Mouse (Mus musculus) adrenal gland, adult 8-10 months (tissue): ENCODE data around the gene Ago3. TPM values are rescaled to one million over a fixed set of nuclear protein-coding genes. Genes with fewer than 3 reads are reported as not detected.

Experiments used
- DNase-seq: peaks from one replicate; pipeline ENCODE4 v3.0.0; 2022
- total RNA-seq, 4 experiments: library from RNA; stranded (reverse); gene quantifications; 2 replicates each; pipeline ENCODE4 v1.2.4; 2022

The Ago3 gene
- total RNA-seq: 10 to 100 TPM; 17.7 to 32.3 (median 24.6) TPM

GRCm38 (mm10) chr4:126429347-126430079 is at the start of gene Ago3:
TSS of gene Ago3 (minus strand) at chr4:126429556.
- peak; percentile 94 for DNase-seq

GRCm38 (mm10) chr4:126473031-126473430 is 43.7 kb upstream of the Ago3 start:
- DNase-seq: no peak

DNA sequence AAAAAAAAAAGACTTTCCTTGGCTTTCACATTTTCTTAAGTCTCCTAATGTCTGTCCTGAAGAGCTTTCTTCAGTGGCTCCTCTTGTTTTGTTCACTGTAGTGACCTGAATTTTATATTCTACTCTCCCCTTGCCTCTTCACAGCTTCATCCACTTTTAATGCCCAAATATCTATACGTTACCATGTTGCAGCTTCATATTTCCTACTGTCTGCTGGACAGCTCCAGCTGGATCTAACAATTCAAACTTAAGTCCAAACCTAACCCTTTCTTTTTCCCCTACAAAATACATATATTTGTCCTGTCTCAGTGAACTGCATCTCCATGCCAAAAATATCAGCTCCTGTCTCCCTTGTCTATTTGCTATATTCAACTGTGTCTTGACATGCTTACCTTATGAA is 40.0 kb upstream of the Ago3 start:
- no peak for DNase-seq

DNA sequence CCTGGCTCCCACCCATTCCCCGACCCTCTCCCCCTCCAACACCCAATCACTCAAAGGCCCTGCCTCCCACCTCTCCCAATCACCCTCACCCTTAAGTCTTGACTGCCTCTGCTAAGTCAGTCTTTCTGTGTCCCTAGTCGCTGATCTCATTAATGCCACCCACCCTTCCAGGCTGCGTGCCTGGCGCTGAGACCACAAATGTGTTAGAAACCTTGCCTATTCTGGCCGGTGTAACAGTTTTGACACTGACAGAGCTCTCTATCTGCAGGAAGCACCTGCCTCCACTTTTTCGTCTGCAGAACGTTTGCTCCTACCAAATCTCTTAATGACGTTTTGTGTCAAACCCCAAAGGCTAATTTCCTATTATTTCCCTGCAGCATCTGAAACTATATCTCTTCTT is 39.6 kb upstream of the Ago3 start:
- DNase-seq: no peak

- peak; percentile 93 for DNase-seq
Observed at GRCm38 (mm10) chr4:126468285-126468901, 39.0 kb upstream of the Ago3 start, which contains the start of gene Ago1. TSS of gene Ago1 (minus strand) at chr4:126468583.

GRCm38 (mm10) chr4:126467721-126468284 is 38.4 kb upstream of the Ago3 start:
- peak; percentile 51 for DNase-seq

DNA sequence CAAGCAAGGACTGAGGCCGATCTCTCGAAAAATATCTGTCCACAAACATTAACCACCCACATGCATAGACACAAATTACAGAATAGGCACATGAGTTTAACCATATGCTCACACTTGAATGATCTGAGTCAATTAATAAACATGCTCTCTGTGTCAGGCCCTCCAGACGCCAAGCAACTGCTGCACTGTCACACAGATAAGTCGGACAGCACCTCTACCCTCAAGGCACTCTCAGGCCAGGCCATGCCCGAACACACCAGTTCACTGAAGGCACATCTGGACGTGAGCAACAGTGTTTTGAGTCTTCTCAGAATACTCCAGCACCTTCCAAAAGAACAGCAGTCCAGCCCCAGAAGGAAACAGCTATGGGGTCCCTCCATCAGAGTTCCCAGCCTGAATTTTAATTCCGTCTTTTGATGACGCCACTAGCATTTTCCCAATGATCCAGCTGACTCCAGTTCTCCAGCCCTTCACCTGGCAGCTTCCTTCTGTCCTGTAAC is 36.9 kb upstream of the Ago3 start:
- no peak for DNase-seq

DNA sequence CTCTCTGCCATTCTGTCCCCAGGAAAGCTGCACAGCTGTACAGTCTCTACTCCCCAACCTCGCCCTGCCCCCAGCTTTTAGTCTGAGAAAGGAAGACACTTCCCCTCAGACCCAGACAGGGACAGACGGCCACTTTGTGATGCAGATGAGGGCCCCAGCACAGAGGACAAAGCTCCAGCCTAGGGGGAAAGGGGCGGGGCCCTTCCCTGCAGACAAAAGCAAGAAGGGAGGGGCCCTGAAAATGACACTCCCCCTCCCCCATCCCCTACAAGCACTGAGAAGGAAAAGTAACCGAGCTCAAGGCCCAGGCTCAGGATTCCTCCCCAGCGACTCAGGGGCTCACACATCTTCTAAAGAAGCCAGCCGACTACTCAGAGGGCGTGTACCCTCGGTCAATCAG is 36.5 kb upstream of the Ago3 start:
- no peak for DNase-seq

- no peak for DNase-seq
Observed at GRCm38 (mm10) chr4:126464892-126465235, 35.5 kb upstream of the Ago3 start.

DNA sequence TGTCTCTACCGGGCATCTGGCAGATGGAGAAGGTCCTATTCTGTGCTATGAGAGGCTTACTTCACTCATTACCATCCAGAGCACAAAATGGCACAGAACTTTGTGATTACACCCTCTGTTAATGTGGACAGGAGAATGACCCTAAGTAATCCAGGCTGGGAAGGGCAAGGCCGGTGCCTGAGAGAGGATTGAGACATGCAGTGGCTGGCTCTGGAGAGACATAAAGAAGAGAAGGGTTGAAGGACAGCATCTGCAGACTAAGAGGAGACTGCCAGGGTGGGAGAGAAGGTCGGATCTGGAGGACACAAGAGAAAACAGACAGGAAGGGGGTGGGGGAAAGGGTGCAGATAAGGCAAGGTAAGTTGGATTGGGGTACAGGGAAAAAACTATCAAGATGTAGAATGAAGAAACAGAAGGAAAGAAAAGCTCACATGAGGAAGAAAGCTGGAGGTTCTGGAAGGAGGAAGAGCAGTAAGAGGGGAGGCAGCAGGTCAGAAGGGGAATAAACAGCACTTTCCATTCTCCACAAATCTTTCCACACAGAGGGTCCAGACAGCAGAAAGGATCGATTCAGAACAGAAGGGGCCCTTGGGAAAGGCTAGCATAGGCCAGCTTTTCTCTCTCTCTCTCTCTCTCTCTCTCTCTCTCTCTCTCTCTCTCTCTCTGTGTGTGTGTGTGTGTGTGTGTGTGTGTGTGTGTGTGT is 35.0 kb upstream of the Ago3 start:
- DNase-seq: no peak

GRCm38 (mm10) chr4:126455441-126455840 is 26.1 kb upstream of the Ago3 start:
- no peak for DNase-seq

DNA sequence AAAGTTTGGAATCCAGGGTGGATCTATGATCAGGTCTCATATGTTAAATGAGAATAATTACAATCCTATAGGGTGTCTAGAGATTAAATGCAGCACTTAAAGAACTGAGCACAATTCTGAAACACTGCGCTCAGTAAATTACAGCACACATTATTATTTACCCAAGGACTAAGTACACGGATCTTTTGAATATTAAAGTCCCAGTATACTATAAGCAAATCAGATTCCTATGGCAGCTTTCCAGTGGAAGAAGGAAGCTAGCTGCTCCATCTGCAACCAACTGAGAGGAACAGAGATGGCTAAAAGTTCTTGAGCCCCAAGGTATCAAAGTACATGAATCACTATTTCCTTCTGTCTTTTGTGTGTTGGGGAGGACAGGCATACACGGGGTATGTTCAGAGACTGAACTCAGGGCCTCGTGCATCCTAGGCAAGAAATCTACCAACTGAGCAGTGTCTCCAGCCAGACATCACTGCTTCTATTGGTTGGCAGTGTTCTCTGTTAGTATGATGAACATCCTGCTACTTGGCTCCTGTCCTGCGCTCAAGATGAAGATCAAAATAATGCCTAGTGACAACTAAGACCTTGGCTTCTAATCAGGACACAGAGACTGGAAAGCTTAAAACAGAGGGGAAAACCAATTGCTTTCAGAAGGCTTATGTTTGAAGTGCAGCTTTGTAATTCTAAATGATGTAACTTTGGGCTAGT is 25.3 kb upstream of the Ago3 start:
- no peak for DNase-seq

GRCm38 (mm10) chr4:126450268-126450667 is 20.9 kb upstream of the Ago3 start:
- DNase-seq: no peak

DNA sequence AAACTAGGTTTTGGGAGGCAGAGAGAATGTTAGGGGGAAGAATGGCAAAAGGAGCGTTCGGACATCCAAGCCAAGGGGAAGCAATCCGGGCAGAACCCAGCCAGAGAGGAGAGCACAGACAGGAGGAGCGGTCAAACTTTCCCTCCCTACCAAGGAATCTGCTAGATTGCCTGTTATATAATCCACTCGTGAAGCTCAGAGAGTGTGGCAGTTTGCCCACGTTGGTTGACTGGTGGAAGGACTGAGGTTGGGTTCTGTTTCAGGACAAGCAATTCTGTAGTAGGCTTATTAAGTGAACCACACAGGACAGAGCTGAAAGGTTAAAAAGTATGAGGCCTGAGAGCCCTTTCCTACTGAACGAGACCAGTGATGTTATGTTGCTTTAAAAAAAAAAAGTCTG is 17.8 kb upstream of the Ago3 start:
- DNase-seq: no peak

- no peak for DNase-seq
Observed at GRCm38 (mm10) chr4:126444528-126444927, 15.2 kb upstream of the Ago3 start.

DNA sequence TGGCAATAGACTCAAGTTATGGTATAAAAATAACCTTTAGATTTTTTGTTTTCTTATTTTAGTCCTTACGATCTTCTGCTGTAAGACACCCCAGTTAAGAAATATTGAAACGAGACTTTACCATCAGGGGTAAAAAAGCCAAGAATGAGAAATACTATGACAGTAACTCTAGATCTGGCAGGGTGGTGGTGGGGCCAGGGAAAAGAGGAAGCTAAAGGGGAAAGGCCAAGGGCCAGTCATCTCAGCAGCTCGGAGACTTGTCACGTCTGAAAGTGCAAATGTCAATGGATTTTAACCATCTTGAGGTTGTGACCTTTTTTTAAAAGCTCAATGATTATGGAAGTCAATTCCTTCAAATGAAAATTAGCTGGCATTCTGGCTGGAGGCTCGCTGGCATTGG is 8.9 kb upstream of the Ago3 start:
- DNase-seq: no peak

GRCm38 (mm10) chr4:126436268-126436667 is 6.9 kb upstream of the Ago3 start:
- DNase-seq: no peak

DNA sequence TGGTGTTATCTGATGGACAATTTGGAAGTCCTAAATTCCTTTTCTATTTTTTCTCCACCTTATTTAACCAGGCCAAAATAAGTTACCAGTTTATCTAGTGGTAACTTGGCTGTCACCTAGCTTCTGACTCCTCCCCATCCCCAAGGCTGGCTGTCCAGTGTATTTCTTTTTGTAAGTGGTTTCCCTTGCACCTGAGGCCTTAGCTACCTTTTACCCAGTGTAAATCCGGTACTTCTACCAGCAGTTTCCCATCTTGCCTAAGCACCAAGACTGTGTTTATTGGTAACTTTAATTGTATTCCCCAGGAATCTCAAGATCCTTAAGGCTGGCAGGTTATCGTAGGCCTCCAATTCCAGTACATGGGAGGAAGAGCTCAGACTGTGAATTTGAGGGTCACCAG is 4.7 kb upstream of the Ago3 start:
- DNase-seq: no peak

- DNase-seq: no peak
Observed at GRCm38 (mm10) chr4:126433175-126433574, 3.8 kb upstream of the Ago3 start.

- no peak for DNase-seq
Observed at GRCm38 (mm10) chr4:126431746-126432145, 2.4 kb upstream of the Ago3 start.

DNA sequence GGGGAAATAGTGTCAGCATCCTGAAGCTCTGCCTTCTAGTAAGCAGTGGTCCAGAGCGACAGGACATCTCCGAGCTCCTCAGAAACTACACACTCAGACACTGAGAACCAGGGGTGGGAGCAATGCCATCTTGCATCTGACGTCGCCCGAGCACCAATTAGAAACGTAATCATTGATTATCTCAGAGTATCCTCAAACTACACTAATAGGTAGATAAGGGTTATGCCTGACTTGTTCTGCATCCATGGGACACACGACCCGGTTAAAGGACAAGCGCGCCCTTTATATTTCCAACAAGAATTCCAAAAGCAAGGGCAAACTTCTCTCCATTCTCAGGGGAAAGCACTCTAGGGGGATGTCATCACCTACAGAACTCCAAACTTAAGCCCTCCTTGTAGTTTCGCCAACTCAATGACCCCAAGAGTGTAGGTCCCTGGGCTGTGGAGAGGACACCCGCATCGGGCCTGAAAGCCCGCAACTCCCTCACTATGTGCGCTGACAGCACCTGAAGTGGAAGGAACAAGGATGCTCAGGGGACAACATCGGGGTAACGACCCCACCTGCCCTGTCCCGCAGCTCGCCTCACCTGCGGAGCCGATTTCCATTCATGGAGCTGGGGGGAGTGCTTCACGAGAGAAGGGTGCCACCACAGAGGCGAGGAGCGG is 542 bp downstream of the Ago3 start:
- DNase-seq: no peak

DNA sequence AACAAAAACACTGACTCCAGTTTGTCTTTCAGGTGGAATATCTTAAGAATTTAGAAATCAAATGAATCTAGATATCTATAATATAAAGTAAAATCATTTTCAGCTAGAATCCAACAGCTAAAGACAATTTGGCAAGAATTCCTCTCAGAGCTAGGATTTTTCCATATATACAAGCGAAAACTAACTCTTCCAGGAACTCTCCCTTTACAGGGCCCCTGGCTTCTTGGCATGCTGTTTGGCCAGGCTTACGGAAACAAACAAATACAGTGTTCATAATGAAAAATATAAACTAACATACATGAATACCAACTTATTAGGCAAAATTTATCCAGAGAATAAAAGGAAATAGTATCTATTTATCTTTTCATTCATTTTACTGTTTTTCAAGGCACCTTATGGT is 5.5 kb downstream of the Ago3 start:
- DNase-seq: no peak
